Mouse (Mus musculus) mature B cell (primary cell): ENCODE data around the gene Lrg1.

Experiments used
- in situ Hi-C: fragments of 300-500 bp; cut with MboI; formaldehyde crosslinking; loops from 2 replicates; pipeline ENCODE4 v1.14.3; 2019

Lrg1 gene

GRCm38 (mm10) chr17:56121826-56122225, at the start of gene Lrg1:
Gene Lrg1, minus strand, starts transcription at chr17:56122001.
- in situ Hi-C loops, result no loop called here

- in situ Hi-C loops, result no loop called here
Observed at GRCm38 (mm10) chr17:56171456-56171855, 49.7 kb upstream of the Lrg1 start.

GRCm38 (mm10) chr17:56170636-56171035, 48.8 kb upstream of the Lrg1 start:
- in situ Hi-C loops, result no loop called here

- in situ Hi-C loops, result no loop called here
Observed at GRCm38 (mm10) chr17:56169830-56170229, 48.0 kb upstream of the Lrg1 start.

GRCm38 (mm10) chr17:56165671-56166070, 43.9 kb upstream of the Lrg1 start:
- in situ Hi-C loops, result no loop called here

GRCm38 (mm10) chr17:56164510-56164909, 42.7 kb upstream of the Lrg1 start:
- in situ Hi-C loops, result no loop called here

- in situ Hi-C loops, result no loop called here
Observed at GRCm38 (mm10) chr17:56163523-56164102, 41.8 kb upstream of the Lrg1 start.

- in situ Hi-C loops, result no loop called here
Observed at GRCm38 (mm10) chr17:56162231-56162774, 40.5 kb upstream of the Lrg1 start, which contains the start of gene Tnfaip8l1. Gene Tnfaip8l1, plus strand, starts transcription at chr17:56162477.

GRCm38 (mm10) chr17:56159729-56160128, 37.9 kb upstream of the Lrg1 start:
- in situ Hi-C loops, result no loop called here

- in situ Hi-C loops, result no loop called here
Observed at GRCm38 (mm10) chr17:56153643-56154042, 31.8 kb upstream of the Lrg1 start.

GRCm38 (mm10) chr17:56149897-56150296, 28.1 kb upstream of the Lrg1 start:
- in situ Hi-C loops, result no loop called here

GRCm38 (mm10) chr17:56148790-56149618, 27.2 kb upstream of the Lrg1 start:
- in situ Hi-C loops, result no loop called here

- in situ Hi-C loops, result no loop called here
Observed at GRCm38 (mm10) chr17:56148280-56148679, 26.5 kb upstream of the Lrg1 start.

- in situ Hi-C loops, result no loop called here
Observed at GRCm38 (mm10) chr17:56147420-56147819, 25.6 kb upstream of the Lrg1 start.

GRCm38 (mm10) chr17:56146131-56146530, 24.3 kb upstream of the Lrg1 start:
- in situ Hi-C loops, result no loop called here

- in situ Hi-C loops, result no loop called here
Observed at GRCm38 (mm10) chr17:56144546-56144945, 22.7 kb upstream of the Lrg1 start.

- in situ Hi-C loops, result no loop called here
Observed at GRCm38 (mm10) chr17:56141702-56142605, 20.2 kb upstream of the Lrg1 start.

GRCm38 (mm10) chr17:56139858-56140595, 18.2 kb upstream of the Lrg1 start, which contains the start of gene Sema6b:
Gene Sema6b, minus strand, starts transcription at chr17:56140343.
- in situ Hi-C loops, result no loop called here

GRCm38 (mm10) chr17:56139355-56139754, 17.6 kb upstream of the Lrg1 start:
- in situ Hi-C loops, result no loop called here

- in situ Hi-C loops, result no loop called here
Observed at GRCm38 (mm10) chr17:56137839-56138613, 16.2 kb upstream of the Lrg1 start.
